Mouse (Mus musculus) megakaryocyte progenitor cell, adult 5-6 weeks (primary cell): ENCODE measurements around the gene Tmem169. TPM values are rescaled to one million over a fixed set of nuclear protein-coding genes. Genes with fewer than 3 reads are reported as not detected.

ENCODE experiments used
- ATAC-seq: replicated peaks from 2 replicates; pipeline ENCODE4 v1.8.0; 2016; ENCODE audit warnings: mild to moderate bottlenecking, moderate TSS enrichment, inconsistent platforms; ENCODE audit not compliant: poor library complexity
- total RNA-seq, 2 experiments: library from RNA; stranded (forward) in 1 of 2; stranded (reverse) in 1 of 2; fragments of 157-497, 149-512 nt in 1 of 2; fragments of 200-1000 nt in 1 of 2; gene quantifications; 2 replicates each; pipeline versions ENCODE4 v1.2.3 to v1.2.4; 2015 to 2017

Tmem169 gene
- total RNA-seq, 2 experiments from 2014 or later, result not detected

GRCm38 (mm10) chr1:72320759-72321158 lies 36.6 kb downstream of the Tmem169 start:
- peak; percentile 99 for ATAC-seq

GRCm38 (mm10) chr1:72323248-72323647 lies 39.1 kb downstream of the Tmem169 start:
- ATAC-seq, result no peak

- peak; percentile 81 for ATAC-seq
Observed at GRCm38 (mm10) chr1:72326162-72326821, 42.1 kb downstream of the Tmem169 start.

GRCm38 (mm10) chr1:72334807-72335206 lies 50.6 kb downstream of the Tmem169 start:
- ATAC-seq, result no peak

- no peak for ATAC-seq
Observed at GRCm38 (mm10) chr1:72336780-72337179, 52.6 kb downstream of the Tmem169 start.

GRCm38 (mm10) chr1:72338341-72338740 lies 54.2 kb downstream of the Tmem169 start:
- ATAC-seq, result no peak

- ATAC-seq, result 0 out of 2 replicates have a peak, but pooled peaks have one; percentile 20
Observed at GRCm38 (mm10) chr1:72347873-72348272, 63.7 kb downstream of the Tmem169 start.

Other genes with a start within 250 kb of the Tmem169 start
- gene Mreg, start 72.1 kb upstream of the Tmem169 start, total RNA-seq (2015), result 1.3 TPM in 2 replicates
- gene Mreg, start 72.1 kb upstream of the Tmem169 start, total RNA-seq (2017), result 1.6 and 2.5 TPM in 2 replicates
- gene Pecr, start 55 bp upstream of the Tmem169 start, total RNA-seq (2015), result 18.4 and 24.3 TPM in 2 replicates
- gene Pecr, start 55 bp upstream of the Tmem169 start, total RNA-seq (2017), result 13.0 and 13.3 TPM in 2 replicates
- gene Xrcc5, start 23.1 kb downstream of the Tmem169 start, total RNA-seq (2015), result 12.0 and 12.4 TPM in 2 replicates
- gene Xrcc5, start 23.1 kb downstream of the Tmem169 start, total RNA-seq (2017), result 11.6 and 18.9 TPM in 2 replicates